Mouse (Mus musculus) cerebellum, adult 11-12 months (tissue): Measurements from ENCODE around the gene Mtg1.
"Not testable (repeated sequence)": the region's sequence is repeated elsewhere in the genome, so short reads cannot be mapped to it uniquely, and the experiment has no call there.

ENCODE experiments used
- DNase-seq: peaks from one replicate; pipeline ENCODE4 v3.0.0; 2022

Mtg1 gene

GRCm38 (mm10) chr7:140132184-140132583, 5.2 kb upstream of the Mtg1 start:
- DNase-seq, result not testable (repeated sequence)

GRCm38 (mm10) chr7:140134033-140134432, 3.3 kb upstream of the Mtg1 start:
- not testable (repeated sequence) for DNase-seq

DNA sequence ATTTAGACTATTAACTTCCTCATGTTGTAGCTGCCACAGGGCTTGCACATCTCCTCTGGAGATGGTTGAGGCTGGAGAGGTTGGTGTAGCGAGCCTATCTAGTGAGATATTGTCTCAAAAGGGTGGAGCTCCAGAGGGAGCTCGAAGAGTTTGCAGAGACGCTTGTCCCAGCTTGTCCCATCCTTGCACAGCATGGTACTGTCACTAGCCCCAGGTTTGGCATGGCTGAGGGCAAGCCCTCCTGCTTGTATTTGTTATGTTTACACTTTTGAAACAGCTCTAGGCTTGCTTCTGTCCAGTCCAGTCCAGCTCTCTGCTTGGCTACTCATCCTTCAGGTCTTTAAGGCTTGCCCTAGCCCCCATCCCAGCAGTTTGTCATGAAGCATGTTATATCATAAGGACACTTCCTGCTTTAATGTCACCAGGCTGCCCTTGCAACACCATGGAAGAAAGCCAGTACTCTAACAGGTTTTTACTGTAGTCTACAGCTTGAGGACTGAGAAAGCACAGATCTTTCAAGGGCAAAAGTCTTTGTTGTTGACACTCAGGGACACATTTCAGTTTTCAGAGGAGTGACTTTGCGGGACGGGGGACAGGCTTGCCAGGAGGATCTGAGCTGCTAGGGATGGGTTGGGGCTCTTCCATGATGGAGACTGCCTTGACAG, 2.1 kb upstream of the Mtg1 start:
- DNase-seq, result no peak

DNA sequence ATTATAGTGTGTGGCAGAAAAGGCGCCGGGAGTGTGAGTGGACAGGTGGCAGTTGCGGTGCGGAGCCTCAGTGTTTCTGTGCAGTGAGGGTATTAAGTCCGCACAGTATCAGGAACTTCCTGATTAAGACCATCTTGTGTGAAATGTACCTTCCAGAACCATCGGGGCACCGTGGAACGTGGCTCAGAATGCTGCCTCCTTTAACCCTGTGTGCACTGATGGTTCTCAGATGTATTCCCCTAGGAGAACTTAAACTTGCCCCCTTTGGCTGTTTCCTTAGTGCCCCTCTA, 602 bp downstream of the Mtg1 start:
- DNase-seq, result no peak

DNA sequence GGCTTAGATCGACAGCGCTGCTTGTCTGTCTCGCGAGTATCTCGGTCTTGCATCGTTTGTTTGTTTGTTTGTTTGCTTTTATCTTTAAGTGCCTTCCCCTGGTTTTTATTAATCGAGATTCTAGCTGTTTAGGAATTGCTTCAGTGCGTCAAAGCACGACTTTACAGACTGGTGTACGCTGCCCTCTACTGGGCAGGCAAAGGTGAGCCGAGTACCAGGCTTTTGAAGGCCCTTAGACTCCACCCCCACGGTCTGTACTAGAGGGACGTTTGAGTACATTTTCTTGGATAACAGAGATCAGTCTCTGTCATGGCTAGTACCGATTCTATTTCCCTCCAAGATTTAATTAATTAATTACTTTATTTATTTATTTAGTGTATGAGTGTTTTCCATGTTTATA, 4.0 kb downstream of the Mtg1 start:
- DNase-seq, result peak; percentile 63

GRCm38 (mm10) chr7:140144550-140144949, 7.2 kb downstream of the Mtg1 start:
- no peak for DNase-seq

DNA sequence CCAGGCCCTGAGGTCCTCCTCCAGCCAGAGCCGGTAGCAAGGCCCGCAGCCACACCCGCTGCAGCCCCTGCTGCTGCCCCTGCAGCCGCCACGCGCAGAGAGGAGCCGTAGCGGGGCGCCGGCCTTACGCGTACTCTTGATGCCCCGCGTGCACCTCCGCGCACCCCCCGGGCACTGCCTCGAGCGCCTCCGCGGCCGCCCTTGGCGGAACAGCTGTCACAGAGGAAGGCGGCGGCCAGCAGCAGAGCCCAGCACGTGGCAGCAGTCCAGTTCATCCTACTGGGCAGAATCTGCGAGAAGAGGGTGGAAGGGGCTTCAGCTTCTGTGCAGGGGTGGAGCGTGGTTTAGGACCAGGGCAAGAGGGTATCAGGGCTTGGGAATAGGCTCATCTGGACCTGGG, 16.0 kb downstream of the Mtg1 start:
- peak; percentile 70 for DNase-seq

DNA sequence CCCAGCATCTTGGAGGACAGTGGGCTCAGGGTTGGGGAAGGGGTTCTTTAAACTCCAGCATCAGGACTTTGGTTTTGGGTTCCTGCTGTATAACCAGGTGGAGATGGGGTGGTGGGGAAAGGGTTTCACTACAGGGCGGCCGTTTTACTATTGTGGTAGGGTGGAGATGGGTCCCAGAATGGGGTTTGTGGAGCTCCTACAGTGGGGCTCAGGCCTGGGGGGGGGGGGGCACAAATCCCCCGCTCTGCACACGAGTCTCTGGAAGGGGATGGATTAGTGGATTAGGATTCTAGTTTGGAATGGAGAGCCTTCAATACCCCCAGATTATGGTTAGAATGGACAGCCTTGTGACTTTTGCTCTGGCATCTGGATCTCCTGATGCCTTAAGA, 16.5 kb downstream of the Mtg1 start:
- DNase-seq, result no peak

DNA sequence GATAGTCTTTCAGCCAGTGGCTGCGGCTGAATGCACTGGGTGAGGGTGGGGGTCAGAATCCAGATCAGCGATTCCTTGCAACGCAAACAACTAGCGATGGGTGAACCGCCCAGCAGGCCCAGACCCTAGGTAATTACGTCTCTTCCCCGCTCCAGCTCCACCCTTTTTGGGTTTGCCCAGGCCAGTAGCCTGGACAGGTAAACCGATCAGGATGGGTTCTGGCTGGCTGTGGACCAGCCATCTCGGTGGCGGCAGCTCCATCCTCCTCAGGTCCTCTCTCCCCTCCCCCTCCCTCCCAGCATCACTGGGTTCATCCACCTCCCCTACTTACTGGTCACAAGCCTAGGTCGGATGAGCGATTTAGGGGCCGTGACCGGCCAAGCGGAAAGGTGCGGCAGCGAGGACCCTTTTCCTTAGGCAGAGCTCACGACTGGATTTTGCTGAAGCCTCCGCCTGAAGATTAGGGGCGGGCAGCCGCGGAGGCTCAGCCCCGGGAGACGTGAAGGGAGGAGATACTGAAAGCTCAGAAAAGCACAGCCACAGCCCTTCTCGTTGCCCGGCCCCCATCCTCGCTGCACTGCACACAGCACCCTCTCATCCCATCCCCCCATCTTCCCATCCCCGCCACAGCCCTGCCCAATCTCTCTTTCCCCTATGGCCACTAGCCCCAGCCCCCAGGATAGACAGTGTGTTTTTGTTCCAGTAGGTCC, 17.0 kb downstream of the Mtg1 start, which contains the start of gene Sprn:
Gene Sprn (minus strand): TSS at position 660 of the 710 bp plus-strand sequence.
- DNase-seq, result peak; percentile 78

- DNase-seq, result no peak
Measured at GRCm38 (mm10) chr7:140160363-140160762, 23.0 kb downstream of the Mtg1 start.

GRCm38 (mm10) chr7:140164664-140165063, 27.3 kb downstream of the Mtg1 start, which contains the start of gene Olfr522:
Olfr522 (minus strand) TSS chr7:140164764.
- no peak for DNase-seq

DNA sequence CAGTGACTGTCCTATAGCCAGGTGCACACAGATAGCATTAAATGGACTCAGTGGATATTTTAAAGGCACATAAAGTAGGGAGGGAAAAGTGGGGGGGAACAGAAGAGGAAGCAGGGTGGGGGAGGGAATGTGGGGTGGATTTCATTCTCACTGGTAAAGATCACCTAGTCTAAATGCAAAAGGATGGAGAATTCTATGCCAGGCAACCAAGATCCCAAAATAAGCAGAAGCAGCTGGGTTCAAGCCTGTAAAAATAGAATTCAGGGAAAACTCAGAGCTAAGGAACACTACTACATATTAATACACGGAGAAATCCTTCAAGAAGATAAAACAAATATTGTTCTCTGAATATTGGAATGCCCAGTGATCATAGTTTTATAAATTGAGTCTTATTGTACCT, 30.6 kb downstream of the Mtg1 start:
- DNase-seq, result no peak

- no peak for DNase-seq
Measured at GRCm38 (mm10) chr7:140169386-140169785, 32.0 kb downstream of the Mtg1 start.

GRCm38 (mm10) chr7:140170863-140171262, 33.5 kb downstream of the Mtg1 start:
- no peak for DNase-seq

- DNase-seq, result peak; percentile 77
Measured at GRCm38 (mm10) chr7:140172936-140173335, 35.6 kb downstream of the Mtg1 start, which contains the start of gene Olfr523. Olfr523 (plus strand) TSS chr7:140173217.

GRCm38 (mm10) chr7:140179176-140179575, 41.8 kb downstream of the Mtg1 start:
- DNase-seq, result no peak

- no peak for DNase-seq
Measured at GRCm38 (mm10) chr7:140180692-140181091, 43.3 kb downstream of the Mtg1 start.

GRCm38 (mm10) chr7:140184206-140184605, 46.8 kb downstream of the Mtg1 start:
- no peak for DNase-seq

DNA sequence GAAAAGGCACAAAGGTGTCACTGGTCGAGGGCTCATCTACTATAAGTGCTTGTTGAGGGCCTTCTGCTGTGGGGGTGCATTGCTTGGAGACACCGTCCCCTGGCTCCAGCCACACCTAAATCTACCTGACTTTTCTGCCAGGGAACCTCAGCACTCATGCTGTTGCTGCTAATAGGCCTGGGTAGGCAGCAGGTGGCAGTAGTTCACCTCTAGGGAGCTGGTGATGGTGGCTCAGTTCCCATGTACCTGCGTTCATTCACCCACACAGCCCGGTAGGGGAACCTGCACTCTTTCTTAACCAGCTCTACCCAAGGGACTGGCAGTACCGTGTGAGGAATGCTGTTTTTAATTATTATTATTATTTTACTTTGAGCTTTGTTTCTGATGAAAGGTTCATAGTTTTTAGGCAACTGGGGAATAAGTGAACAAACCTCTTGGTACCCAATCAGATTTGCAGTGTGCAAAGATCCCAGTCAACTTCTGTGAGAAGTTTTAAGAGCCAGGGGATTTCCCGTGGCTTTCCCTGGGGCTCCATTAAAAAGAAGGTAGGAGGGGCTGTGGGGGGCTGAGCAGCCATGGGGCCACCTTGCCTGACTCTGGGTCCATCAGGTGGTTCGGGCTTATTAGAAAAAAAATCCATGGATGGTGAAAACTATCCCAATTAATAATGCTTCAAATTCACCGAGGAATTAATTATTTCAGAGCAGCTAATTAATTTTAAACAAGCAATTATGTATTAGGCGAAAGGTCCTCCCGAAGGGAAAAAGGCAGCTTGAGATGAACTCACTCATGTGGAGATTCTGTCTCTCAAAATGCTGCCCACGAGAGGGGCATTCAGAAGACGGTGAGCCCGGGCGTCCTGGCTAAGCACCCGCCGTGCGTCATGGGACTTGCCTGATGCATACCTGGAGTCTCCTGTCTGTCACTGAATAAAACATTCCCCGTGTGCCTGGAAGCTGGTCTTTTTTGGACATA, 49.6 kb downstream of the Mtg1 start:
- no peak for DNase-seq

GRCm38 (mm10) chr7:140187721-140188390, 50.5 kb downstream of the Mtg1 start:
- DNase-seq, result no peak

- no peak for DNase-seq
Measured at GRCm38 (mm10) chr7:140188391-140189328, 51.3 kb downstream of the Mtg1 start.

DNA sequence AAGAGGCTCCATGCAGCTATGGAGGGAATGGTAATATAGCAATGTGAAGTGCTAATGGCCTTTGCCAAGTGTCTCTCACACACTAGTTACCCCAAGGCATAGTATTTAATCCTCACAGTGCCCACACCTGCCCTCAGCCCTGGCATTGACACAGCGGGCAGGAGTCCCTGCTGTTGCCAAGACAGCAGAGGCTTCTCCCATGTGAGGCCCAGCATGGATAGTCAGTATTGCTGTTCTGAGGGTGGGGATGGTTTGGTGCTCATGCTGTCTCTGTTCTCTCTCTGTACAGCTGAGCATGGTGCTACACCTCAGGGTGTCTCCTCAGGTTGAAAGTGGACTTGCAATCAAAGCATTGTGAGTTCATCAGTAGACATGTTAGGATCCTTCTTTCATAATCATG, 53.1 kb downstream of the Mtg1 start:
- no peak for DNase-seq
